Mouse (Mus musculus) gastrocnemius, postnatal 25 days (tissue): ENCODE measurements around the gene Zbtb7b. TPM values are rescaled to one million over a fixed set of nuclear protein-coding genes. Genes with fewer than 3 reads are reported as not detected.
A peak's percentile ranks its signal among the peaks of the same experiment; 100 is the strongest.

Experiments
- DNase-seq: peaks from one replicate; pipeline ENCODE4 v3.0.0; 2022
- total RNA-seq, 2 experiments: library from RNA; stranded (reverse); gene quantifications; 1 replicate in 1 of 2; 2 replicates in 1 of 2; pipeline ENCODE4 v1.2.3; 2021

Gene Zbtb7b
- total RNA-seq, 2 experiments from 2014 or later = 23.0 to 23.7 TPM

DNA sequence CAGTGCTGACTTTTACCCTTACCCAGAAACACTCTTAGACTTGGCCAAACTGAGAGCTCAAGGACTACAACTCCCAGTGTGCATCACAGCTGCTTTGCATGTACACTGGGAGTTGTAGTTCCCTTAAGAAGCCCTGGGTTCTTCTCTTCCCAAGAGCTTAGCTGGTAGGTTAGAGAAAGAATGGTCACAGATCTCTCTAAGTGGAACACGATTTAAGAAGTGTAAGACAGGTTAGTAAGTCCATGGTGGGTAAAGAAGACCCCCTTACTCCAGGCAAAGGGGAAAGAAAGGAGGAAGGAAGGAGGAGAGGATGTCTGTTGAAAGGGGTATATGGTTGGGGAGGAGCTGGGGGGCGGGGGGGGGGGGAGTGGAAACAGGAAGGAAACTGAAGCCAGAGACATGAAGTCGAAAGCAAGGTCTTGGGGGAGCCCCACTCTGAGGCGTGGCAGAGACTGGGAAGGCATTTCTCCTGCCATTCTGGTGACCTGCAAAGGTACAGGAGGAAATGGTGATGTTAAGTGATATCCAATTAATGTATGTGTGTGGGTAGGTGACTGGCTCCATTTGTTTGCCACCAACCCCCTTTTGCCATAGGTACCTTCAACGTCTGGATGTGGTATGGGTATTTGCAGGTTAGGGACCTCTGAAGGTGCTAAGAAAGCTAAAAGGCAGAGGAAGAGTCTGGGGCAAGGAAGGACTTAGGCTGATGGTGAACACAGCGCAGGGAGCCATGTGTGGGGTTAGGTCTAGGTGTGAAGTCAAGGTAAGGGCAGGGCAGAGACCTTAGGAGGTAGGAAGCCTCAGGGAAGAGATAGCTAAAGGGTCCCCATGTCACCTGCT lies 5.5 kb downstream of the Zbtb7b start:
- DNase-seq = no peak

- peak; percentile 78 for DNase-seq
These were observed 6.3 kb downstream of the Zbtb7b start for GRCm38 (mm10) chr3:89388134-89388881.

- peak; percentile 37 for DNase-seq
These were observed 6.9 kb downstream of the Zbtb7b start for GRCm38 (mm10) chr3:89387632-89388031.

- peak; percentile 61 for DNase-seq
These were observed 7.8 kb downstream of the Zbtb7b start for GRCm38 (mm10) chr3:89386438-89387420.

DNA sequence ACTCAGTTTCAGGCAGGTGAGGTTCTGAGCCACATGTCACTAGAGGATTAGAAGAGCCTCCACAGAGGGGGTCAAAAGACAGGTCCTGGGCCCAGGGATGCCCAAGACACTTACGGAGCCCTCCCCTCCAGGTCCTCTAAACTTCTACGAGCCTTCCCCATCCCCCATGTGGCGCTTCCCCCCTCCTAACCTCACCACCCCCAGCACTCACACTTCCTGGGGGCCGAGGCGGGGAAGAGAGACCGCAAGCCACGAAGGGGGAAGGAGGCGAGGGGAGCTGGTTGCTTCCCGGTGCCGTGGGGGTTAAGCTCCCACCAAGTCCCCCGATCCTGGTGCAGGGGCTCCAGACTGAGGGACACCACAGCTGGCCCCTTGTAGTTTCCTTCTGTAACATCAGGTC lies 9.1 kb downstream of the Zbtb7b start:
- no peak for DNase-seq

DNA sequence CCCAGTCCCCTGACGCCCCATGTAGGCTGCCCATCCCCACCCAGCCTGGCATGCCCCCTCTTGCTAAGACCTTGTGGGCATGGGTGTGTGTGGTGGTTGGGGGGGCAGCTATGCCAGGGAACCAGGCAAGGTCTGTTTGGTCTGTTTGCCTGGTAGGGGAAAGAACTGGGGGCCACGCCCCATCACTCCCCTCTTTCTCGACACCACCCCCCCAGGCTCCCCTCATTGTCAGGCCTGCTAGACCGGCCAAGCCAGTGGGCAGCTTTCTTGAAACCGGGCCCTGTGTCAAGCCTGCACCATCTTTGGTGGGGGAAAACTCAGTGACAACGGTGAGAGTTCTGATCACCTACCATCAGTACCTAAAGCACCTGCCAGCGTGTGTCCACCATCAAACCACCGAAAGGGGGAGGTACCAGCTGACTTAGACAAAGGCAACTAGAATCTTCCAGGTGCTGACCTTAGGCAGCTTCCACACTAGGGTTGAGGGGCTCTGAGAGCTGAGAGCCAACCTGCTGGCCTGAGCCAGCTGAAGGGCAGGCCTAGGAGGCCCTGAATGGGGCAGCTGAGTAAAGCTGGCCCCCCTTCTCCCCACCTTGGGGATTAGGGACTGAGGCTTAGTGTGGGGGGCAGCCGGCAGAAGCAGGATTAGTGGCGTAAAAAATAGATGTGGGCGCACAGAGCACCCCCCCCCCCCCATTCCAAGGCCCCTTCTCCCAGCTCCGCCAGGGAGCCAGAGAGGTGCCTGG lies 10.1 kb downstream of the Zbtb7b start:
- DNase-seq = no peak

GRCm38 (mm10) chr3:89383651-89384255 lies 10.8 kb downstream of the Zbtb7b start:
- no peak for DNase-seq

DNA sequence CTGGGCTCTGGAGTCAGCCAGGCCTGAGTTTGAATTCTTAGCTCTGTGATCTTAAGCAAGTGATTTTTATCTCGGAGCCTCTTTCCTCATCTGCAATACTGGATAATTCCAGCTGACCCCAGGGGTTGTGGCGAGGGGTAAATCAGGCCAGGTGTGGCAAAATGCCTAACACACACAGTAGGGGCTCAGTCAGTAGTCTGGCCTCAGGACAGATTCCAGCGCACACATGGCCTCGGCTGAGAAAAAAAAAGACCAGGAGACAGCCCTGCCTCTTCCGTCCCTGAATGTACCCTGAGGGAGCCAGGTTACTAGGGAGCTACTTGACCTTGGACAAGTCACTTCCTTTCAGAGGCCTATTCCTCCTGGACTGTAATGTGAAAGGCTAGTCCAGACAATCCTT lies 11.6 kb downstream of the Zbtb7b start:
- DNase-seq = no peak

- no peak for DNase-seq
These were observed 12.3 kb downstream of the Zbtb7b start for GRCm38 (mm10) chr3:89382033-89382882.

DNA sequence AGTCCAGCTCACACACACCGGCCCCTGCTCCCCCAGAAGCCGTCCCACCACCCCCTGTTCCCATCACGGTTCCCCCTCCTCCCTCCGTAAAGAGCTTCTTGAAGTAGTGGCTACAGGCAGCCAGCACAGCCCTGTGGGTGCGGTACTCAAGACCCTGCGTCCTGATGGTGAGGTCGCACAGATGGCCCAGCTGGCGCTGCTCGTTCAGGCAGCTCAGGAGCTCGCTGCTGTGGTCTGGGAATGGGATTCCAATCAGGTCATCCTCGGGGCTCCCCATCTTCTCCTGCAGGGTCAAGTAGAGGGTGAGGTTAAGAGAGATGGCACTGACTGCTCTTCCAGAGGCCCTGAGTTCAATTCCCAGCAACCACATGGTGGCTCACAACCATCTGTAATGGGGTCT lies 13.3 kb downstream of the Zbtb7b start:
- no peak for DNase-seq

- no peak for DNase-seq
These were observed 13.9 kb downstream of the Zbtb7b start for GRCm38 (mm10) chr3:89380711-89381110.

- no peak for DNase-seq
These were observed 14.3 kb downstream of the Zbtb7b start for GRCm38 (mm10) chr3:89380291-89380690.

DNA sequence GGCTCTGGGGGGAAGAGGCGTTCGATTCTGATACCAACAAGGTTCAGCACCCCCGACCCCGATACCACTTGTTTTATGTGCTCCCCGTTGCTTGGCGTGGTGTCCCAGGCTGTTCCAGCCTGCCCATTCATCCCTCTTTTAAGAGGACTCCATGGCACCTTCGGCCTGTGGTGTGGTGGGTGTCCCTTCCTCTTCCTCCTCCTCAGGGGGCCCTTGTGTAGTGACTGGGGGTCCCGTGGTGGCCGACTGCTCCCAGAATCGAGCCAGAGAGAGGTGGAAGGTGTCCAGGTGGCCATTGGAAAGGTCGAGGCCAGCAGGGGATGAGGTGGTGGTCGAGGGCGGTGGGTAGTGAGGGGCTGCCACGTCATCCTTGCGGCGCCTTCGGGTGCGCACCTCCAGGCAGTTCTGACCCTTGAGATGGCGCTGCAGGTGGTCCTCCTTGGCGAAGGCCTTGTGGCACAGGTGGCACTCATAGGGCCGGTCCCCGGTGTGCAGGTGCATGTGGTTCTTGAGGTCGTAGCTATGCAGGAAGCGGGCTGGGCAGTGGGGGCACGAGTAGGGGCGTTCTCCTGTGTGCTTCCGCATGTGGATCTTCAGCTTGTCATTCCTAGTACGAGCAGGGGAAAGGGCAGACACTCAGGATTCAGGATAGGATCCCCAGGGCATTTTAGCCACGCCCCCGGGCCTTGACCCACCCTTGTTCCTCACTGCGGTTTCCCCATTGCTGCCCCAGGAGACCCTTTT lies 15.0 kb downstream of the Zbtb7b start:
- no peak for DNase-seq

- DNase-seq = peak; percentile 87
These were observed 16.0 kb downstream of the Zbtb7b start for GRCm38 (mm10) chr3:89378394-89379067.

DNA sequence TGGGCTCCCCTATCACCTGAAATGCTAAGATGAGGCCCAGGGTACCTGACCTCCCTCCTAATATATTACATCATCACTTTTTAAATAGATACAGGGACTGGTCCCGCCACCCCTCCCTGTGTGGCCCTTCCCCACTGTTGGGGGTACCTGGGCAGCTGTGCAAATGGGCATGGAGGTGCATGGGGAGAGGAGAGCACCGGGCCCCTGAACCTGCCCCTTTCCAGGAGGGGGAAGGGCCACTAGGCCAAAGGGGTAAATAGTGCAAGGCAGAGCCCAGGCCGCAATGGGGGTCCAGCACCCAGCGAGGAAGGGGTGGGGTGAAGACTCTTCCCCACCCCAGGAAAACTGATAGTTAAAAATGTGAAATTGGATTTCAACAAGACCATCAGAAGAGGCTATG lies 16.7 kb downstream of the Zbtb7b start:
- no peak for DNase-seq

GRCm38 (mm10) chr3:89373581-89374231 lies 20.9 kb downstream of the Zbtb7b start:
- no peak for DNase-seq

DNA sequence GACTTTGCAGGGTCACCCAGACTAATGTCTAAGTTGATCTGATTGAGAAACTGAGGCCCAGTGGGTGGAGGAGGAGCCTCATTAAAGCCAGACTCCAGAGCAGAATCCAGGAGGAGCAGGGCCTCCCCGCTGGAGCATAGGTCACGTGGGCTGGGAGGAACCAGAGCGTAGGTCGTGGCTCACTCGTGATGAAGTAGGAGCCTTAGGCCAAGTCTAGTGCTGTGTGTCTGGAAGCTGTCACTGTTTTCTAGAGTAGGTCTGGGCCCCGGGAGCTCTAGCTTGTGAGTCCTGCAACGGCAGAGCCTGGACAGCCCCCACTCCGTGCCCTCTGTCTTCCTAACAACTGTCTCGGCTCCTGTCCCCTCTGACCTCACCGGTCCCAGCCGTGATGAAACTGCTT lies 27.2 kb downstream of the Zbtb7b start:
- DNase-seq = no peak
